Mouse (Mus musculus): ENCODE measurements around the gene Tmem185b. TPM values are rescaled to one million over a fixed set of nuclear protein-coding genes. Genes with fewer than 3 reads are reported as not detected.

The Tmem185b gene
- total and polyA plus RNA-seq, 3 experiments: 14.8 to 15.8 (median 15.1) TPM

- Histone ChIP-seq H3K9ac (ENCODE audit: low read depth, low read length) (peak within 1 kb of the TSS; percentile 87), H3K4me3 (peak within 1 kb of the TSS; percentile 81), H3K36me3 (ENCODE audit: control insufficient read depth, insufficient read depth, low read length) (no peaks in the 10 kb centered on the region; the same call in 1 of the 2 replicates), H3K4me1 (ENCODE audit: control insufficient read depth, insufficient read depth, low read length) (peaks cover 27% of the 10 kb centered on the region), H3K27me3 (ENCODE audit: control insufficient read depth, insufficient read depth, low read length) (no peaks in the 10 kb centered on the region), H3K79me2 (replicated peaks; ENCODE audit: control insufficient read depth, insufficient read depth, low read length) (peaks cover 2% of the 10 kb centered on the region; the same call in 1 of the 2 replicates), H3K27ac (peak within 1 kb of the TSS; percentile 94)
- intact Hi-C loops (cut with DNase I): loop anchor here (10.0 kb wide), 1 partner anchor 330 kb away; the partner anchor contains the start of gene Ptpn4
- WGBS: under 1% methylated on average over 57 of the region's 57 CpGs
- DNase-seq: peak; percentile 95 to 99
- TF ChIP-seq EP300 (IDR thresholded peaks at IDR 0.05; ENCODE audit: insufficient read depth, low read depth, low read length): 0 out of 2 replicates have a peak, but pooled peaks have one; percentile 12
- TF ChIP-seq POLR2A (IDR thresholded peaks at IDR 0.05; ENCODE audit: insufficient read depth, low read depth, low read length): peak; percentile 76
- TF ChIP-seq CTCF (IDR thresholded peaks at IDR 0.05): no peak
Observed at GRCm38 (mm10) chr1:119504260-119505062, 21.5 kb upstream of the Tmem185b start, which contains the start of gene Ralb. Ralb (minus strand) TSS chr1:119504794.

- no peak overlapping the region for H3K4me3 ChIP-seq
- intact Hi-C loops (cut with DNase I): loop anchor here (2.0 to 10.0 kb wide), 2 partner anchors 19 to 329 kb away; partner anchors contain the start of gene Ptpn4
- H3K36me3 ChIP-seq (ENCODE audit: control insufficient read depth, insufficient read depth, low read length): no peaks in the 10 kb centered on the region; the same call in 1 of the 2 replicates
- no peak for TF ChIP-seq POLR2A (IDR thresholded peaks at IDR 0.05; ENCODE audit: insufficient read depth, low read depth, low read length)
- TF ChIP-seq EP300 (IDR thresholded peaks at IDR 0.05; ENCODE audit: insufficient read depth, low read depth, low read length): no peak
- no peak for TF ChIP-seq CTCF (IDR thresholded peaks at IDR 0.05)
- H3K27me3 ChIP-seq (ENCODE audit: control insufficient read depth, insufficient read depth, low read length): no peaks in the 10 kb centered on the region
- 93% methylated on average over 3 of the region's 3 CpGs for WGBS
- no peak for DNase-seq
- peaks cover 28% of the 10 kb centered on the region for H3K4me1 ChIP-seq (ENCODE audit: control insufficient read depth, insufficient read depth, low read length)
- no peak overlapping the region for H3K9ac ChIP-seq (ENCODE audit: low read depth, low read length)
- H3K27ac ChIP-seq: no peak overlapping the region
- H3K79me2 ChIP-seq (replicated peaks; ENCODE audit: control insufficient read depth, insufficient read depth, low read length): no peaks in the 10 kb centered on the region; the same call in 1 of the 2 replicates
Observed at GRCm38 (mm10) chr1:119505951-119506350, 20.0 kb upstream of the Tmem185b start.

- WGBS: 33% methylated on average over 4 of the region's 4 CpGs
Observed at GRCm38 (mm10) chr1:119508548-119508947, 17.4 kb upstream of the Tmem185b start.

GRCm38 (mm10) chr1:119509474-119509873 is 16.5 kb upstream of the Tmem185b start:
- H3K9ac ChIP-seq (ENCODE audit: low read depth, low read length): no peak overlapping the region
- 66% methylated on average over 7 of the region's 7 CpGs for WGBS
- peak overlapping the region; percentile 69 for H3K27ac ChIP-seq
- H3K4me3 ChIP-seq: no peak overlapping the region
- intact Hi-C loops (cut with DNase I): loop anchor here (2.0 to 10.0 kb wide), 2 partner anchors 17 to 325 kb away; partner anchors contain the start of gene Ptpn4
- DNase-seq: no peak
- TF ChIP-seq CTCF (IDR thresholded peaks at IDR 0.05) (no peak), EP300 (IDR thresholded peaks at IDR 0.05; ENCODE audit: insufficient read depth, low read depth, low read length) (no peak), POLR2A (IDR thresholded peaks at IDR 0.05; ENCODE audit: insufficient read depth, low read depth, low read length) (no peak)
- no peaks in the 10 kb centered on the region for H3K36me3 ChIP-seq (ENCODE audit: control insufficient read depth, insufficient read depth, low read length)
- peaks cover 19% of the 10 kb centered on the region for H3K4me1 ChIP-seq (ENCODE audit: control insufficient read depth, insufficient read depth, low read length)
- no peaks in the 10 kb centered on the region for H3K79me2 ChIP-seq (replicated peaks; ENCODE audit: control insufficient read depth, insufficient read depth, low read length)
- H3K27me3 ChIP-seq (ENCODE audit: control insufficient read depth, insufficient read depth, low read length): no peaks in the 10 kb centered on the region

More at GRCm38 (mm10) chr1:119508548-119508947, 17.4 kb upstream of the Tmem185b start:
- Histone ChIP-seq H3K27me3 (ENCODE audit: control insufficient read depth, insufficient read depth, low read length) (no peaks in the 10 kb centered on the region), H3K79me2 (replicated peaks; ENCODE audit: control insufficient read depth, insufficient read depth, low read length) (no peaks in the 10 kb centered on the region), H3K4me3 (no peak overlapping the region), H3K27ac (peak overlapping the region; percentile 69), H3K9ac (ENCODE audit: low read depth, low read length) (no peak overlapping the region), H3K4me1 (ENCODE audit: control insufficient read depth, insufficient read depth, low read length) (peaks cover 19% of the 10 kb centered on the region), H3K36me3 (ENCODE audit: control insufficient read depth, insufficient read depth, low read length) (no peaks in the 10 kb centered on the region)
- intact Hi-C loops (cut with DNase I): loop anchor here (2.0 to 10.0 kb wide), 2 partner anchors 16 to 326 kb away; partner anchors contain the start of gene Ptpn4
- DNase-seq: peak; percentile 58 to 79
- TF ChIP-seq EP300 (IDR thresholded peaks at IDR 0.05; ENCODE audit: insufficient read depth, low read depth, low read length) (peak; percentile 59; the same call in 1 of the 2 replicates), CTCF (IDR thresholded peaks at IDR 0.05) (no peak)

GRCm38 (mm10) chr1:119510409-119510808 is 15.6 kb upstream of the Tmem185b start:
- Histone ChIP-seq H3K79me2 (replicated peaks; ENCODE audit: control insufficient read depth, insufficient read depth, low read length) (no peaks in the 10 kb centered on the region), H3K27me3 (ENCODE audit: control insufficient read depth, insufficient read depth, low read length) (no peaks in the 10 kb centered on the region), H3K9ac (ENCODE audit: low read depth, low read length) (no peak overlapping the region), H3K4me3 (no peak overlapping the region), H3K27ac (peak overlapping the region; percentile 61), H3K4me1 (ENCODE audit: control insufficient read depth, insufficient read depth, low read length) (peaks cover 15% of the 10 kb centered on the region), H3K36me3 (ENCODE audit: control insufficient read depth, insufficient read depth, low read length) (no peaks in the 10 kb centered on the region)
- intact Hi-C loops (cut with DNase I): no loop called here
- TF ChIP-seq CTCF (IDR thresholded peaks at IDR 0.05) (no peak), EP300 (IDR thresholded peaks at IDR 0.05; ENCODE audit: insufficient read depth, low read depth, low read length) (no peak), POLR2A (IDR thresholded peaks at IDR 0.05; ENCODE audit: insufficient read depth, low read depth, low read length) (no peak)
- 51% methylated on average over 9 of the region's 9 CpGs for WGBS
- no peak for DNase-seq

Data from heart, adult 2 months (tissue).